Mouse (Mus musculus): ENCODE measurements at regions not wholly inside any gene's neighbourhood (a gene's known extent, or its start where the extent isn't known, plus 50 kb on each side); places are given as distances from the start of the nearest gene placed in this dataset.

DNA sequence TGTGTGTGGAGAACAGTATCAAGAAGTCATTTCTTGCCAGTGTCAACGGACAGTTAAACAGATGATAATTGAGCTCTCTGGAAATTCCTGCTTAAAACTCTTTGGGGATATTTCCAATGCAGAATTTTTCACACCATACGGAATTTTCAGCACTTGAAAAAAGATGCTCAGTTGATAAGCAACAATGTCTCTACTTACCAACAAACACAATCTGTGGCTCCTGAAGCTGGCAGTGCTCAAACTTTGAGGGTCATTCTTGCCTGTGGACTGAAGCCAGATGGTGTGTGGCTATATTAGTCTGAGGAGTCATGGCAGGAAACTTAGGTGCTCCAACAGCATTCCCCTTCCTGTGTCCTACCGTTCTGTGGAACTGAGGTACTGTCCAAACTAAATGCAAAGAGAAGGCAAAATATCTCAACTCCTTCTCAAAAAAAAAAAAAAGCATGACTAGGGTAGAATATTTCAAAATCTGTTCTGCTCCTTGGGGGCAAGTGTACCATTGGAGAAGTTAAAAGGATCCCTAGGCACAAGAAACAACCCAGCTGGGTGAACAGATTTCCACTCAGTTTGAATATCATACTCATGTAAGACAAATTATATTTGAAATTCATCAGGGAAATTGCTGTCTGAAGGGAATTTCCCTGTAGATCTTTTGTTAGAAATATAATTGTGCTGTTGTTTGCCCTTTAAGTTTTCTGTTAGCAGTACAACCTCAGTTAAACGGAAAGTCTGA, 160.1 kb upstream of the Marcks start:
- TF ChIP-seq CTCF (IDR thresholded peaks at IDR 0.05) = no peak
- TF ChIP-seq EP300 (IDR thresholded peaks at IDR 0.05) = no peak
